9 mouse cellular contexts compared by ENCODE assay signal in genomic region chr5:22746533-22747021, GRCm38 (mm10). TPM values are rescaled to one million over a fixed set of nuclear protein-coding genes. Genes with fewer than 3 reads are reported as not detected.
DNase-seq lines count a peak whose midpoint lies in the region; ATAC-seq and TF ChIP-seq lines count a peak whose summit lies in the region.
"Had no signal": no experiment of that assay in that cellular context is flagged by ENCODE, and none has a peak within 500 bp of the region (broad histone marks: within the 10 kb centered on the region; RNA-seq: fewer than 3 reads in every experiment).

No protein-coding gene starts in this region.

- peaks cover 57% of the 10 kb centered on the region for H3K27me3 ChIP-seq in heart, embryonic 15.5 days
- H3K27me3 ChIP-seq in E14TG2a.4 (ENCODE audit: insufficient read depth, low read length): peaks cover 57% of the 10 kb centered on the region
- peaks cover 54% of the 10 kb centered on the region for H3K27me3 ChIP-seq in embryonic facial prominence, embryonic 10.5 days (replicated peaks; ENCODE audit: low read depth, poor library complexity, severe bottlenecking)
- H3K27me3 ChIP-seq in limb, embryonic 11.5 days (ENCODE audit: control insufficient read depth, insufficient read depth, low read length): peaks cover 9% of the 10 kb centered on the region; the same call in 1 of the 2 replicates

- no peak for ATAC-seq in heart, embryonic 15.5 days (replicated peaks; ENCODE audit: insufficient number of reproducible peaks, insufficient read depth, low FRiP score, low read depth)
- peak; percentile 46; the same call in 1 of the 2 replicates for ATAC-seq in limb, embryonic 11.5 days (ENCODE audit: insufficient number of reproducible peaks, low FRiP score, low TSS enrichment, low read depth)

- TF ChIP-seq CTCF in E14TG2a.4 (conservative IDR thresholded peaks at IDR 0.05; ENCODE audit: low read length): no peak

- H3K9ac ChIP-seq in heart, embryonic 15.5 days: no peak overlapping the region
- peak overlapping the region; percentile 27 for H3K9ac ChIP-seq in limb, embryonic 11.5 days (ENCODE audit: low read length)

- 1% methylated on average over 20 of the region's 20 CpGs for WGBS in heart, embryonic 15.5 days
- WGBS in embryonic facial prominence, embryonic 10.5 days: under 1% methylated on average over 20 of the region's 20 CpGs
- WGBS in limb, embryonic 11.5 days: 1% methylated on average over 20 of the region's 20 CpGs

- peak overlapping the region; percentile 56 for H3K4me3 ChIP-seq in heart, embryonic 15.5 days
- H3K4me3 ChIP-seq in E14TG2a.4 (replicated peaks; ENCODE audit: low read length): peak overlapping the region; percentile 82
- H3K4me3 ChIP-seq in embryonic facial prominence, embryonic 10.5 days: peak overlapping the region; percentile 73
- peak overlapping the region; percentile 54 for H3K4me3 ChIP-seq in limb, embryonic 11.5 days (ENCODE audit: low read depth, low read length)

- DNase-seq in heart, postnatal 14 days: no peak
- DNase-seq in embryonic facial prominence, embryonic 10.5 days (ENCODE audit: low spot score): peak; percentile 43
- peak; percentile 50 for DNase-seq in limb, embryonic 11.5 days (ENCODE audit: low spot score)
- DNase-seq in retina, adult 2 months (ENCODE audit: low read depth, low spot score): peak; percentile 61
- DNase-seq in urinary bladder, postnatal 36 days (ENCODE audit: low spot score in 2 of 2): no peak
- no peak for DNase-seq in layer of hippocampus, adult 9-10 months (ENCODE audit: low spot score)

- no peaks in the 10 kb centered on the region for H3K9me3 ChIP-seq in heart, embryonic 15.5 days (replicated peaks)
- H3K9me3 ChIP-seq in E14TG2a.4 (ENCODE audit: low read length): peaks cover 9% of the 10 kb centered on the region
- no peaks in the 10 kb centered on the region for H3K9me3 ChIP-seq in embryonic facial prominence, embryonic 10.5 days
- H3K9me3 ChIP-seq in limb, embryonic 11.5 days (ENCODE audit: control insufficient read depth, low read length): no peaks in the 10 kb centered on the region

- H3K4me2 ChIP-seq in heart, embryonic 15.5 days: peak overlapping the region; percentile 95
- peak overlapping the region; percentile 98 for H3K4me2 ChIP-seq in limb, embryonic 11.5 days (ENCODE audit: low read depth, severe bottlenecking)

- peaks cover 16% of the 10 kb centered on the region for H3K4me1 ChIP-seq in heart, embryonic 15.5 days (replicated peaks)
- H3K4me1 ChIP-seq in E14TG2a.4 (replicated peaks; ENCODE audit: low read depth, low read length): peaks cover 16% of the 10 kb centered on the region
- peaks cover 21% of the 10 kb centered on the region for H3K4me1 ChIP-seq in embryonic facial prominence, embryonic 10.5 days
- 0 out of 2 replicates have a peak, but pooled peaks cover 5% of the 10 kb centered on the region for H3K4me1 ChIP-seq in limb, embryonic 11.5 days (ENCODE audit: control insufficient read depth, insufficient read depth, low read length)

- H3K27ac ChIP-seq in heart, embryonic 15.5 days: no peak overlapping the region
- peak overlapping the region; percentile 72; the same call in 1 of the 2 replicates for H3K27ac ChIP-seq in embryonic facial prominence, embryonic 10.5 days (replicated peaks)
- H3K27ac ChIP-seq in limb, embryonic 11.5 days (replicated peaks; ENCODE audit: low read depth, low read length): no peak overlapping the region

- H3K36me3 ChIP-seq in heart, embryonic 15.5 days: no peaks in the 10 kb centered on the region
- no peaks in the 10 kb centered on the region for H3K36me3 ChIP-seq in E14TG2a.4 (ENCODE audit: insufficient read depth, low read length)
- no peaks in the 10 kb centered on the region for H3K36me3 ChIP-seq in embryonic facial prominence, embryonic 10.5 days (replicated peaks)
- no peaks in the 10 kb centered on the region for H3K36me3 ChIP-seq in limb, embryonic 11.5 days (ENCODE audit: control insufficient read depth, insufficient read depth, low read length)

- intact Hi-C loops in heart, postnatal 14 days (cut with DNase I): no loop called here

RNA-seq across cellular contexts. Expression of gene Lhfpl3, which starts 0.7 kb away (rescaled TPM):
- polyA plus RNA-seq in heart, embryonic 15.5 days (2015; fragmentation: Nextera tagmentation; extraction: Ambion mirVana): 0.05 and 0.13 TPM in 2 replicates
- not detected for total RNA-seq in heart, postnatal 14 days (2021)
- 0.16 and 0.46 TPM in 2 replicates for polyA plus RNA-seq in embryonic facial prominence, embryonic 10.5 days (2016; fragmentation: Nextera tagmentation; extraction: Ambion mirVana)
- polyA plus RNA-seq in limb, embryonic 11.5 days (2014; fragmentation: Nextera tagmentation; extraction: Ambion mirVana): 0.24 TPM in 1 of 2 replicates, not detected in the other
- total RNA-seq: MEL had no signal

Comparison
In these comparisons a context has a peak if more than half of its experiments do, and no peak if none do; other contexts are left out.
1. DNase-seq: peak in embryonic facial prominence, embryonic 10.5 days (single experiment), limb, embryonic 11.5 days (single experiment) and retina, adult 2 months (single experiment); none in heart, postnatal 14 days (0 of 2), urinary bladder, postnatal 36 days (0 of 2) and layer of hippocampus, adult 9-10 months (single experiment).
2. Peak in every context shown above with its lines, with median percentiles within 50 percentile points of each other: H3K4me3 ChIP-seq.